Mouse (Mus musculus): ENCODE results near the gene Plcz1.

The Plcz1 gene

GRCm38 (mm10) chr6:139947106-139947879 is 94.0 kb downstream of the Plcz1 start:
- no peak for DNase-seq (ENCODE audit: low spot score)
